Mouse (Mus musculus) layer of hippocampus, adult 18-20 months (tissue): ENCODE results near the gene Fam98b. TPM values are rescaled to one million over a fixed set of nuclear protein-coding genes. Genes with fewer than 3 reads are reported as not detected.

ENCODE experiments used
- DNase-seq, 2 experiments: peaks; one replicate each; pipeline ENCODE4 v3.0.0; 2022; ENCODE audit warnings: low spot score in 2 of 2
- total RNA-seq, 2 experiments: library from RNA; stranded (reverse); gene quantifications; 2 replicates each; pipeline ENCODE4 v1.2.3; 2021

Fam98b gene
- total RNA-seq, 2 experiments from 2014 or later = 46.6 to 51.4 TPM

- DNase-seq = no peak
These were observed 50.3 kb downstream of the Fam98b start for GRCm38 (mm10) chr2:117299596-117300448.

DNA sequence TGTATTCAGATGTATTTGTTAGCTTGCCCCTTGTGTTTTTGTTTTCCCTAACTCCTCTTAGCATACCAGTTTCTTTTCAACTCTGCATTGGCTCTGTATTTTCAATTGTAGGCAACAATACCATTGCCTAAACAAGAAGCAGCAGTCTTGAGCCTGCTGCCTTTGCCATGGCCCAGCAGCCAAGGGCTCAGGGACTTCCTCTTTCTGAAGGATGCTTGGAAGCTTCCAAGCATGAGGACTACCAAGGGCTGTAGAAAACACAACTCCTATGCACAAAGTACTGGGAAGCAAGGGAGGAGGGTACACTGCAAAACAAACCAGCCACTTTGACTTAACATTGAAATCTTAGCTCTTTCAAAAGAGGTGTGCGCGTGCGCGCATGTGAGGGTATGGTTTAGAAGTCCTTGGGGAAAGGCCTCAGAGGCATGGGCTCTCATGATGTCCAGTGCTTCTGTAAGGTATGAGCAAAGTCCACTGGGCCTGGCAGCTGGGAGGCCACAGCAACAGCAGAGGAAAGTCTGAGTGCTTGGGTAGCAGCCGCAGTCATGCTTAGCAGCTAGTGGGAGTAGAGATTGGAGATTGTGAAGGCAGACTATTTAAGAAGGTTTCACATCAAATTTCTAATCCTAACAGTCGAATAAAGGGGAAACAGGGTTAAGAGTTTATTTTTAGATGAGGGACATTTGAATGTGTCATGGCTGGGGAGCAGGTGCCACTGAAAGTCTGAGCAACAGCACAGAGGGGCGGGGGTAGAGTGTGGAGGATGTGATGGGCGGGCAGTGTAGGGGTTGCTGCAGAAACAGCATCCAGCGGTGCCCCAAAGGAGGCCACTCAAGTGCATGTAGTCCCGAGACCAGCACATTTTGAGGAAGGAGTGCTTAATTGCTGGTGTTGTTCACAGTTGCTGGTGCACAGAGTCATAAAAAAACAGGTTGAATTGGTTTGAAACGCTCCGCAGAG, 54.1 kb downstream of the Fam98b start:
- DNase-seq = no peak

GRCm38 (mm10) chr2:117304941-117305340, 55.4 kb downstream of the Fam98b start:
- DNase-seq = peak in 1 of 2 experiments; percentile 73

GRCm38 (mm10) chr2:117307959-117308358, 58.4 kb downstream of the Fam98b start:
- no peak for DNase-seq

GRCm38 (mm10) chr2:117309046-117309445, 59.5 kb downstream of the Fam98b start:
- no peak for DNase-seq

DNA sequence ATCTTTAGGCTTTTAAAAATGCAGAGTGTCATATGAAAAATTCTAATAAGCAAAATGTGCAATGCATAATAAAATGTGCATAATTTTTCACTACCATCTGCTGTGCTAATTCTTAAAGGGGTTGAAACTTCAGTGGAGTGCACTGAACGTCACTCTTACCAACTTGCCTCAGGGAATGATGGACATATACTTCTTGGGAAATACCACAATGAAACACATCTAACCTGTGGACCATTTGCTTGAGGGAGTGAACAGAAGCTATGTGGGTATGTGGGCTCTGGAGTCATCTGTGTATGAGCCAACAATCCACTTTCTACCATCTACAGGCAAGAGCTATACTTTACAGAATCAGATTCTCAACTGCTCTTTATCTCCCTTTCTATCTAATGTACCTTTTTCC, 61.8 kb downstream of the Fam98b start:
- DNase-seq = peak in 1 of 2 experiments; percentile 71

DNA sequence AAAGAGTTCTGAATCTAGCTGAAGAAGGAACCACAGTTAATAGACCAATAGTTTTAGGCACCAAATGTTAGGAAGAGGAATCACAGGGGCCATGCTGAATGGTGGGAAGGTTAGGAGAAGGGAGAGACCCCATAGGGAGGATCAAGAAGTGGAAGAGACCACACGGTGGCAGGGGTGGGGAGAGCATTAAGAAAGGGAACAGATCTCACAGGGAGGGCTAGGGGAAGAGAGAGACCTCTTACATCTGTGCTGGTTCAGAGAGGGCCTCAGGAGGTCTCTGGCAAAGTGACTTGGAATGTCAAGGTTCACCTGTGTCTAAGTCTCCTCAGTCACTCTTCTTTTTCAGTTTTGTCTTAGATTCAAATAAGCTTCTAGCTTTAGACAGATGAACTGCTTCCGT, 62.5 kb downstream of the Fam98b start:
- no peak for DNase-seq

DNA sequence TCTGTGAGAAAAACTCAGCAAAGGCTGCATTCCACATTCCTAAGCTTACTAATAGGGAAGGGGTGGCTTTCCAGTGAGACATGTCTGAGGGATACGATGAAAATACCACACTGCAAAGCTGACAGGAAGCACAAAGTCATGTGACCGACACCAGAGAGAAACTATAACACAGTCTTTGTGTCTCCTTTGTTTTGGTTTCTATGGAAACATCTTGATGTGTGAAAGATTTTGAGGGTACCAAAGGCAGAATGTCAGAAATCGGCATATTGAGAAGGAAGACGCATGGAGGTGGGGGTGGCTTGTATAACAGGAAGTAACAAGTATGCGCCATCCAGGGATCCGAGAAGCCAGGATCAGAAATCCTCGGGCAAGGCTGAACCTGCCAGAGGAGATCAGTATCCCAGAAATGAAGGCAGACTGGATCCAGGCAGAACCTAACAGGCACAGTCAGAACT, 62.9 kb downstream of the Fam98b start:
- peak; percentile 47 to 78 for DNase-seq

GRCm38 (mm10) chr2:117313586-117314235, 64.2 kb downstream of the Fam98b start:
- no peak for DNase-seq

DNA sequence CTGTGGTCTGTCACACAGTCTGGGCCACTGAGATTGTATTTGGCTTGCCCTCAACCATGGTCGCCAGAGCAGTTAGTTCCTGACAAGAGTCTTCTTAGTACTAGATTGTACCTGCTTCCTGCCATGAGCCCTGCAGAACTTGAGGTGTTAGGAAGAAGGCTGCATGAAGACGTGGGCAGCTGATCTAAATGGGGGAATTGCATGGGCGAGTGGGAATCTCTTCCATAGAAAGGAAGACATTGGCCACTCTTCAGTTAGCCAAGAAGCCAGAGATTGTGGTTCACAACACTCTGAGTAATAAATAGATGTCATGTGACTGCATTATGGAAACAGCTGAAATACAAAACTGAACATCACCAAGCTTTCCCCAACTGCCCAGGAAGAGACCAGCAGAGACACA, 69.5 kb downstream of the Fam98b start:
- no peak for DNase-seq

Other genes with a start within 250 kb of the Fam98b start
- gene Spred1, start 128.4 kb upstream of the Fam98b start, total RNA-seq = 100 to 1,000 TPM; 111 to 112 TPM
- gene Rasgrp1, start 93.3 kb downstream of the Fam98b start, total RNA-seq = 100 to 1,000 TPM; 368 to 401 TPM